Mouse (Mus musculus) brain, embryonic 14.5 days (tissue): Measurements from ENCODE around the gene Pnck. TPM values are rescaled to one million over a fixed set of nuclear protein-coding genes. Genes with fewer than 3 reads are reported as not detected.

Source experiments
- DNase-seq: peaks from one replicate; pipeline ENCODE4 v3.0.0-alpha.2; 2011; ENCODE audit warnings: low read depth
- CTCF ChIP-seq: fragments of 200-500 bp; IDR thresholded peaks from 2 replicates; pipeline ENCODE4 v1.5.1; 2012; ENCODE audit warnings: inconsistent platforms, mild to moderate bottlenecking, moderate library complexity, borderline replicate concordance; ENCODE audit not compliant: insufficient read depth, insufficient read length; ENCODE audit errors: extremely low read depth
- POLR2A ChIP-seq: fragments of 200-500 bp; IDR thresholded peaks from 2 replicates; pipeline ENCODE4 v1.6.1; 2012; ENCODE audit warnings: mild to moderate bottlenecking, inconsistent platforms, borderline replicate concordance; ENCODE audit not compliant: poor library complexity, insufficient read depth, insufficient read length, severe bottlenecking; ENCODE audit errors: extremely low read depth
- polyA plus RNA-seq: library from polyadenylated mRNA; depleted of rRNA; stranded (reverse); fragments of >200 nt; gene quantifications from 2 replicates; pipeline ENCODE4 v1.2.3, GENCODE M21; 2012

Pnck gene
- polyA plus RNA-seq, 1 experiment: 139 TPM

DNA sequence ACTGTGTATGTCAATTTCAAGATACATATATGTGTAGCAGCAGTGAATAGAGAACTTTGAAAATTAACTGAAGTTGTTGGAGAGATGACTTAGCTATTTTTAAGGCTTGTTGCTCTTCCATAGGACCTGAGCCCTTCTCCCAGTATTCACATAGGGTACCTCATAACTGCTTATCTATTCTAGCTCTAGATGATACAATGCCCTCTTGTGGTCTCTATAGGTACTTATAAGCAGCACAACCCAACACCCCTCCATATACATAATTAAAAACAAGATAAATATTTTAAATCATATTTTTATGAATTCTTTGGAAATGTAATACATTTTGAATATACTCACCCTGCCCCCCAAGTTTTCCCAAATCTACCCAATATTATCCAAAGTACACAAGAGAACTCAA, 3.2 kb upstream of the Pnck start:
- TF ChIP-seq POLR2A (no peak), CTCF (no peak)
- DNase-seq: peak; percentile 50

DNA sequence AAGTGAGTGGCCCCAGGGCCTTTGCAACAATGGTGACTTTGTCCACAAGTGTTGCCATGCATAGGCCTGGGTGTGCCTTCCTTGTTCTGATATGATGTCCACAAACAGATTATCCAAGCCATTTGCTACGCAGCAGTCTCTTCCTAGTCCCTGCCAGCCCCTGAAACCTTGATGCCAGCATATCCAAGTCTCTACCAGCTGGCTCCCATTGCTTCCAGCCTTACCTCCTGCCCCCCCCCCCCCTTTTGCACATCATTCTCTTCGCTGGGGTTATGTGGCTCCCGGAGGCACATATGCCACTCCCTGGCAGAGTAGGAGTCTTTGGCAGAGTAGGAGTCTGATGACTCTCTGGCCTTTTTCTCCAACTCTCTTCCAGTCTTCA, 358 bp upstream of the Pnck start:
- DNase-seq: no peak
- no peak for TF ChIP-seq CTCF
- TF ChIP-seq POLR2A: no peak

DNA sequence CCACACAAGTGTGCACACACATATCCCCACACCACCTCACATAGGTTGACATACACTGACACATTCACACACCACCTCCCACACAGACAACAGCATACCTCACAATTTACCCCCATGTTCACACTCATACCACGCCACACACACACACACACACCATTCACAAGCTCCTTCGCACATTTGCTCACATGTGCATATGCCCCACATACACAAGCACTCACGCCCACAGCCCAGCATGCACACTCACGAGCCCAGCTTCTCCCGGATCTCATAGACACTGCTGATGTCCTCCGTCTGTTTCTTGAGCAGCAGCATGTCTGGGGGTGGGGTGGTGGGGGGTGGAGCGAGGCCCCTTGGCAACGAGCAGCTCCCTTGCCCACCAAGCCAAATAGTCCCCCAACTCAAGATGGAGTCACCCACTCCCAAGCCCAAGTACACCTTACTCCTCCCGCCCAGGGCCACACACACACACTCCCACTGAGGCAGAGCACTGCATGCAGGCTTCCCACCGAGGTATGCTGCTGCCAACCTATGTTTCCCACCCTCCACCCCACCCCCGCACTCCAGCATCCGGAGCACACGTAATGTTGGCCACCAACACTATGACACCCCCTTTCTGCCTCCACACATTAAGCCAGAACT, 862 bp downstream of the Pnck start:
- no peak for DNase-seq
- TF ChIP-seq CTCF (no peak), POLR2A (no peak)

DNA sequence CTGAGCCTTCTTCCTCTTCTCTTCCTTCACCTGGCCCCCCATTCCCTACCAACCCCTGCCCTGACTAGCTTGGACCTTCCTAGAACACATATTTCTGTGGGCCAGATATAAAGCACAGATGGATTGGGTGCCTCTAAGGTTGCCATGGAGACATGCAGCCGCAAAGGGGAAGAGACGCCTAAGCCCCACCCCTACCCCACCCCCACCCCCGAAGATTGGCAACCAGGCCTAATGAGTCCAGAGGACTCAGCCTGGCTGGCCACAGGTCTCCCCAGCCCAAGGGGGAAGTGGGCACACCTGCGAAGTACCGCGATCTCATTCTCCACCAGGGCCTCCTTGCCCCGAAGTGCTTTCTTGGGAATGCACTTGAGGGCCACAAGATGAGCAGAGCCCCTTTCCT, 1.5 kb downstream of the Pnck start:
- no peak for TF ChIP-seq POLR2A
- TF ChIP-seq CTCF: no peak
- DNase-seq: no peak

DNA sequence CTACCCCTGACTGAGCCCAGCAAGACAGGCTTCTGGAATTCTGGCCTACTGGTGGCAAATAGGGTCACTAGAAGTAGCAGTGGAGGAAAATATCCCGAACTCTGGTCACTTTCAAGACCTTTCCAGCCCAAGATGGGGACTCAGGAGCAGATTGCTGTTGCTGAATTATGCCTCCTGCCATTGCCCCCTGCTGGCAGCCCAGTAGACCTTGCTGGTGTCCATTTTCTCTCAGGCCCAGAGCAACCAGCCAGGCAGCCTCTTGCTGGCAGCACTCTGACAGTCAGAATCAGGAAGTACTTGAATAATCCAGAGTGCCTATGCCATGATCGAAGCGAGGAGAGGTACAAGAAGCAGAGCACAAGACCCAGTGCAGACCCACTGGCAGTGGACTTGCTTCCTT, 4.4 kb downstream of the Pnck start:
- no peak for DNase-seq
- no peak for TF ChIP-seq POLR2A
- peak; percentile 48; the same call in 1 of the 2 replicates for TF ChIP-seq CTCF

DNA sequence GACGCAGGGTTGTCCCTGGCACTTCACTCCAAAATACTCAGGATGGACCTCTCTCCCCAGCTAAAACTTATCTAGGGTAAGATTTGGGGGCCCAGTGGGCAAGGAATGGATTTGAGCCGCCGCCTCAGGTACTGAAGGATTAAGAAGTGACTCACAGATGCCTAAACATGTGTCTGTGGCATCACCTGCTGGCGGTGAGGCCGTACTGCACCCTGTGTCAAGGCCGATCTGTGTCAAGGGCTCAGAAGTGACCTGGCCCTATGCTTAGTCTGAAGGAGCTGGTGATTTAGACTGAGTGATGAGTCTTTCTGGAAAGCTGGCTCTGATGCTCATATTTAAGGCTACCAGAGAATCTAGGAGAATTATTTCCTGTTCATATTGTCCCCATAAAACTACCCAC, 5.7 kb downstream of the Pnck start:
- peak; percentile 78 for DNase-seq
- TF ChIP-seq CTCF (peak; percentile 91), POLR2A (no peak)

DNA sequence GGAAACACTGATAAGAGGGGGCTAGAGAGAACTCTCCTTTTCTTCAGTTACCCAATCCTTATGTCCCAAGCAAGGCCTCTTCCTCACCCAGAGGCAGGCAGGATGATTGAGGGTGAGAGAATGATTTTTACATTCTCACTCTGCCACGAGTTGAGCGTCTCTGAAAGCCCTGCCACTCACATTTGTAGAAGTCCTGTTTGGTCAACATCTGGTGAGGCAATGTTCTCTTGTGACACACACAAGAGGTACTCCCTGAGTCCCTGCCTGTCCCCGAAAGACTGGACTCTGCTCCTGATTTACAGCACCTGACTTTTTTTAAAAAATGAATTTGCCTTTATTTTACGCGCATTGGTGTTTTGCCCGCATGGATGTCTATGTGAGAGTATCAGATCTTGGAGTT, 6.5 kb downstream of the Pnck start:
- no peak for TF ChIP-seq POLR2A
- TF ChIP-seq CTCF: no peak
- DNase-seq: no peak

DNA sequence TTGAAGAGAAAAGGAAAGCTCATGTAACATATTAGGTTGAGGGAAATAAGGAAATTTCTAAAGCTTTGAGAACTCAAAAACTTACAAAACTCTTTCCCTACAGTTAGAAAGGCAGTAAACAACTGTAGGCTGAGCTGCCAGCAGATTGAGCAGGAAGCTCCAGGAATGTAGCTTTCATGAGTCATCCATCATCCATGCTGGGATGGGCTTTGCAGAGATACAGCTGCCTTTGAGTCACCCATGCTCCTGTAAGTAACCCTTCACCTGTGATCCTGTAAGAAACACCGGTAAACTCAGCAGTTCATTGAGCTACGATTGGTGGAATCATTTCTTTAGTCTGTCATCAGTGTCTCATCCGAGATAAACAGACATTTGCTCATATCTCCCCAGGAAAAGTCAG, 9.0 kb downstream of the Pnck start:
- TF ChIP-seq POLR2A (no peak), CTCF (no peak)
- DNase-seq: no peak

DNA sequence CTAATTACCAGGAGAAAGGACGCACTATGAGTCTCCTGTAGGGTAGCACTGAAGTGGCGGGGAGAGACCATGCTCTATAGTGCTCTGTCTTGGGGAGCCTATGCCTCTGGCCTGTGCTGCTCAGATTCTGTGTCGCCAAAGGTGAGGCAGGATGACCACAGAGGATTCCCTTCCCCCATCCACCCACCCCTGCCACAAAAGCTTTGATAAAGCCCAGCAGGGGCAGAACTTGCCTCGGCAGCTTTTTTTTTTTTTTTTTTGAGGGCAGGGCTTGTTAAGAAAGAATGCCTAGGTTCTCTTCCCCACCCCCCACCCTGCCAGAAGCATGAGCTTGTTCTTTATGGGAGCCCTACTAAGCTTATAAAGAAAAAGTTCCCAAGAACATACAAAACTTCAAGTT, 14.8 kb downstream of the Pnck start:
- no peak for DNase-seq
- no peak for TF ChIP-seq CTCF
- TF ChIP-seq POLR2A: no peak

DNA sequence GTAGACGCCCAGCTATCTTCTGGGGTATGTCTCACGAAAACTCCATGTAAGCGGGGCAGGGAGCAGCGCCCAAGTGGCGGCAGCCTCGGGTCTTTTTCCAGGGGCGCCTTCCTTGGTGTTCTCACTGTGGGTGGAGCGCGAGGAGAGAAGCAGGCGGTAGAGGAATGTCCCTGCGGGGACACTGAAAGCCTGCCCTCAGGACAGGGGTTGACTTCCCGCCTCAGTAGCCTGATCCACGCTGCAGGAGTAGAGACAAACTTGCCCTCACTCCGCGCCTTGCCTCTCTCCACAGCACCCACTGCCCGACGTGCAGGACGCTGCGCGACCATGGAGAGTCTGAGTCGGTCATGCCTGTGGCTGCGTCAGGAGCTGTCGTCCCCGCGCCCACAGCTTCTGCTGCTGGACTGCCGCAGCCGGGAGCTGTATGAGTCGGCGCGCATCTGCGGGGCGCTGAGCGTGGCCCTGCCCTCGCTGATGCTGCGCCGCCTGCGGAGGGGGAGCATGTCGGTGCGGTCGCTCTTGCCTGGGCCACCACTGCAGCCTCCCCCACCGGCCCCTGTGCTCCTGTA, 19.9 kb downstream of the Pnck start:
- DNase-seq: peak; percentile 12
- TF ChIP-seq CTCF (no peak), POLR2A (no peak)

DNA sequence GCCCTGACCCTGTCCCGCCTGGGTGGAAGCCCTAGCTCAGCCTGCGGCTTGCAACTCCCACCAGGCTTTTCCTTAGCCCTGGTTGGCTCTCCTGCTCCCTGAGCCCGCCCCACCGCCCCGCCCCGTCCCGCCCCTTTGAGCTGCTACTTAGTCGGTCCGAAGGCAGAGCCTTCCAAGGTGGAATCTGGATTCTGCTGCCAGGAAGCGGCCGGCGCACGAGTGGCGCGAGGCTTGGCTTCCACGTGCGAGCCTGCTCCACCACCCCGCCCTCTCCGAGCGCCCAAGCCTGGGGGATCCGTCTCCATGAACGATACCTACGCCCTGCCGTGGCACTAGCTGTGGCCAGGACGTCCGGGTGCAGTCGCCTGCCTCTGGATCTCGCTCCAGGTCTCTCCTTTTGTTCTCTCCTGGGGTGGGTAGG, 20.7 kb downstream of the Pnck start, which contains the start of gene Dusp9:
Gene Dusp9, plus strand, starts transcription at position 165 of the 421 bp plus-strand sequence.
- DNase-seq: peak; percentile 74
- TF ChIP-seq CTCF: no peak
- no peak for TF ChIP-seq POLR2A

DNA sequence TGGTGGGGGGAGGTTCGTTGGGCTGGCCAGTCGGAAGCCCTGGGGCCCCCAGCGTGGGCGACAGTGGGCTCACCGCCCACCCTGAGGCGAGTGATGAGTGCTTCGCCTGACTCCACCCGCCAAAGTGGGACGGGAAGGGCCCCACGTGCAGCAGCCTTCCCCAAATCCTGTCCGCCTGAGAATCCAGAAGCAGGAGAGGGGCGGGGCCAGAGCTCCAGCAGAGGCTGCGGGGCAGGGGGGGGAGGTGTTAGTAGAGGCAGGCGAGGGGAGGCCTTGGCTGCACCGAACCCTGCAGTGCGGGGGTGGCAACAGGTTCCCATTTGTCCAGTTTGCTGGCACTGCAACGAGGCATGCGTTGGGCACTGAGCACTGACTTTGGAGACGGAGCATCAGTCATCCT, 22.5 kb downstream of the Pnck start:
- DNase-seq: no peak
- no peak for TF ChIP-seq POLR2A
- no peak for TF ChIP-seq CTCF

DNA sequence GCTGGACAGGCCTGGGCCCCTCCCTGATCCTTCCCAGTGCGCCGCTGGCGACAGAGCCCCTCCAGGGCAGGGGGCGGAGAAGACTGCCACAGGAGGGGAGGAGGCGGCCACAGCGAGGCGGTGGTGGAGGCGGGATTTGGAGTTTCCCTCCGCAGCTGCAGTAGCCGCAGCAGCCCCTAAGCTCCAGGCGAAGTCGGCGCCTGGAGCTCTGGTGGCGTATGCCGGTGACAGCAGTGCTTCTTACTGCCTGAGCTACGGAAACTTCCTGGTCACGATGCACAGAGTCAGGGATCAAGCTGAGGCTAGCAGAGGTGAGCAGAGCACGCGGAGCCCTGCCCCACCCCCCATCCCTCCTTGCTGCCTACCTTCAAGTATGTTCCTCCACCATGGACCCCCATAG, 24.5 kb downstream of the Pnck start:
- peak; percentile 16 for DNase-seq

More for the DNA sequence above, 24.5 kb downstream of the Pnck start:
- TF ChIP-seq POLR2A (no peak), CTCF (no peak)
